Mouse (Mus musculus): ENCODE results near the gene Psmc6.

DNA sequence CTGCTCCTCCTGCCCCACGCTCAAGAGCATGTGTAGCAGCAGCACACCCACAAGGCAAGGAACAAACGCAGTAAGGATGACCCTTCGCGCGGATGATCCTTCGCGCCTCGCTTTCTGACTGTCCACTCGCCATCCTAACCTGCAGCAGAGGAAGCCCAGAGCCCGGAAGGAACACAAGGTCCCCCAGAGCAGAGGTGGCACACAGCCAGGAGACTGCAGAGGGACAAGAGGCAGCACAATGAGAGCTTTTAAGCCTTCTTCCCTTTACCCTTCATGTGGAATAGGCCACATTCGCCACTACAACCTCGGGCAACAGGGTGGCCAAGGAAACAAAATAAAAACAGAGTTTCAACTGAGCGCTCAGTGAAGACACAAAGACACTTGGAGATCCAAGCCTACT is 19.9 kb upstream of the Psmc6 start:
- TF ChIP-seq POLR2A (IDR thresholded peaks at IDR 0.05; ENCODE audit: low read depth, low read length) (no peak), CTCF (IDR thresholded peaks at IDR 0.05; ENCODE audit: borderline replicate concordance, insufficient read depth, low read length) (no peak)

Data from embryonic fibroblast, embryonic 13.5 days (primary cell).